Mouse (Mus musculus) colon, adult 2 months (tissue): ENCODE results near the gene Gabarap. TPM values are rescaled to one million over a fixed set of nuclear protein-coding genes. Genes with fewer than 3 reads are reported as not detected.

ENCODE experiments used
- polyA plus RNA-seq: library from polyadenylated mRNA; depleted of rRNA; stranded (reverse); fragments of >200 nt; gene quantifications from 2 replicates; pipeline ENCODE4 v1.2.3, GENCODE M21; 2012; rRNA removed

The Gabarap gene
- 207 and 284 TPM in 2 replicates for polyA plus RNA-seq

DNA sequence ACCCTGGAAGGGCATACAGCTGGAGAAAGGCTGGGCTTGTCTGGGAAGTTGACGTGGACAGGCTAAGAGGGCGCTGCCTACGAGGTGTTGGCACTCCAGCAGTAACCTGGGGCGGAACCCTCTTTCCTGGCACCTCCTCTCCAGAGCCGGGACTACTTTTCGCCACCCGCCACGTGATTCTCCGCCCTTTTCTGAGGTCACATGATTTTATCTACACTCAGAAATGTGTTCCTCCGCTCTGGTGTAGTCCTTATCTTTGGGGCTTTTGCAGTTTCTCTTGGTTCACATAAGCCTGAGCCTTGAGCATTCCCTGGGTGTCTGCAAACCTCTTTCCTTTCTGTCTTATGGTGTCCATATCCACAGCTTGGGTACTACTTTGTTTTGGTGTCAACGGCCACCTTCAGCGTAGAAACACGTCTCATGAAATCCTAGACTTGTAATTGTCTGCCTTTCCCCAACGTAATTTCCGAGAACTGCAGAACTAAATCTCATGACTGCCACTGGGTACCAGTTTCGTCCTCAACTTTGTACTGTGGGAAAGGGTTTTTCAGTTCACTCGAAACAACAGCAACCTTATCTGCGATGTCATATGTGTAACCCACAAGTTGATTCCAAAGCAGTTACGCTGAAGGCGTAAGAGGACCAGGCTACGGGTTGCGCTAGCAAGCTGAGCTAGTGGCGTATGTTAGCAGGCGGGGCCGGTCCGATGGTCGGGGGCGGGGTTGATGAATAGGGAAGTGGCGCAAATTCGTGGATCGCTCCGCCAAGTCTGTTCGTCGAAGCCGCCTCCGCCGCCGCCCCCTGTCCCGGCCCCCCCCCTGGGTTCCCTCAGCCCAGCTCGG lies at the start of gene Gabarap:
Gene Gabarap (plus strand): TSS at position 294 of the 842 bp plus-strand sequence.

GRCm38 (mm10) chr11:69948066-69948762 lies 42.7 kb upstream of the Gabarap start, which contains the start of gene Slc2a4:
TSS of gene Slc2a4 (minus strand) at chr11:69948188.

DNA sequence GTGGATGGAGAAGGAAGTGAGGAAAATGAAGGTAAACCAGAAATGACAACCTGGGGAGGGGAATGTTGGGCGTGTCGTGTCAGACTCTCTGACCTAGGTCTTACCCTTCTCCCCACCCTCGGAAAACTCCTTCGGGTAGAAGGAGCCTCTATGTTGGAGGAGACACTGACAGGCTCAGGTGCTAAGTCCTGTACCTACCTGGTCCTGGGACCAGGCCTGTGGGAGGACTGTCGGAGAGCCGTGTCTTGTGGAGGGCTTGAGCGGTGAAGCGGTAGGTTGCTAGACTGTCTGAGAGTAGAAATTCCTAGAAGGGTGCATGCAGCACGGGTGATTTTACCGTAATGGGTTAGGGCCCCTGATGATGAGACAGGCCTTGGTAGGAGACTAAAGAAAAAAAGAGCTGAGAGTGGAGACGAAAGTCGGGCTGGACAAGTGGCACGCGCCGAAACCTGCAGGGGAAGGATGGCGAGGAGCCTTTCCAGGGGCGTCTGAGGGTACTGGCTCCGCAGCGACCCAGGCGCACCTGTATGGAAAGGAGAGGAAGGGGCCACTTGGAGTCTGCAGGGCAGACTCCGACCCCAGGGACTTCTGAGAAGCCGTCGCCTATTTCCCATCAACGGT lies 26.2 kb upstream of the Gabarap start, which contains the start of gene Cldn7:
Gene Cldn7 (plus strand): TSS at position 130 of the 621 bp plus-strand sequence.

DNA sequence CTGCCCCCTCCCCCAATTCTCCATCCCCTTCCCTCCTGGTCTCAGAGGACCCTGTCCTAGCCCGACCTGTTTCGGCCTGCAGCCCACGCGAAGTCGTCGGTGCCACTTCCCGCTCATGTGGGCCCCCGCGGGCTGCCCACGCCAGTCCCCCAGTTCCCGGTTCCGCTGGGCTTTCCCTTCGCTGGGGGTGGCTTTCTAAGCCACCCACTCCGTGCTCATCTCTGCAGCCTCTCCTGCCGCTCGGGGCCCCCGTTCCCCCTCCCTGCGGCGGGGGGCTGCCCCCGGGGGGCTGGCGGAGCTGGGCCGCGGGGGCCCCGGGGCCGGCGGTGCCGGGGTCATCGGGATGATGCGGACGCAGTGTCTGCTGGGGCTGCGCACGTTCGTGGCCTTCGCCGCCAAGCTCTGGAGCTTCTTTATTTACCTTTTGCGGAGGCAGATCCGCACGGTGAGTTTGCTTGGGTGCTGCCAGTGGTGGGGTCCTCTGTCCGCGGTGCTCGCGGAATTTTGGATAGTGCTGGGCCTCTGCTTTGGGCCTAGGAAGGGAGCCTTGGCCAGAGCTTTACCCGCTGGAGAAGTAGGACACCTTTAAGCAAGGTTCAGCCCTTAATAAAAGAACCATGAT lies 9.7 kb upstream of the Gabarap start, which contains the start of gene Ctdnep1:
Gene Ctdnep1 (plus strand): TSS at position 16 of the 622 bp plus-strand sequence.

DNA sequence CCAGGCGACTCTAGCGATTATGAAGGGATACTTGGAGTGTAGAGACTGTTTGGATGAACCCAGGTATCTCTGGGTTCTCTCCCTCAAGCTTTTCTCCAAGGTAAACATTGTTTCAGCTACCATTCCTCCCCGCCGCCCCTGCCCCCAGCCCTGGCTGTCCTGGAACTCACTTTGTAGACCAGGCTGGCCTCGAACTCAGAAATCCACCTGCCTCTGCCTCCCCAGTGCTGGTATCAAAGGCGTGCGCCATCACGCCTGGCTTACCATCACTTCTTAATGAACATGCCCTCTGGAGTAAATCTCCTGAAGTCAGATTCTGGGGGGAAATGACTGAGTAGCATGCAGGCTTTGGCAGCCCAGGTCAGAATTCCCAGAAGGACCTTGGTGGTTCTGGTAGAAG lies 8.7 kb upstream of the Gabarap start, which contains the start of gene Elp5:
Gene Elp5 (minus strand): TSS at position 293 of the 400 bp plus-strand sequence.

DNA sequence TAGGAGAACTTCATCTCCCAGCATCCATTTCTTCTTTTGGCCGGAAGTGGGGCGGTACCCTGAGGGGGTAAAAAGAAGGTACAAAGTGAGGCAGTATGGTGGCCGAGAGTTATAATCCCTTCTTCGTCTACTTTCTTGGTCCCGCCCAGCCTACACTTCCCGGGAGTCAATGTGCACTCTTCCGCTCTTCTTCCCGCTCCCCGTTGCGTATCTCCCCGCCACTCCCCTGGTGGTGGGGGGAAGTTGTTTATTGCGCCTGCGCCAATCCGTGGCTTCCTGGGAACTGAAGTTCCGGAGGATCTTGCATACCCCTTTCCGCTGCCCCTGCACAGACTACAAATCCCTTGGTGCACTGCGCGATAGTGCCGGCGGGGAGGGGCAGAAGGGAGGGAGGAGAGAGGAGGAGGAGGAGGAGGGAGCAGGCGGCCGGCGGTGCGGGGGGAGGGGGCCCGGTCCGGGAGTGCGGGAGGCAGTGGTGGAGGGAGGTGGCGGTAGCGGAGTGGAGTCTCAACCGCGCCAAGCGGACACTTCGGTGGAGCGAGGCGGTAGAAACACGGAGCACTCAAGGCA lies 4.5 kb downstream of the Gabarap start, which contains the start of gene Phf23:
Gene Phf23 (plus strand): TSS at position 387 of the 570 bp plus-strand sequence.

DNA sequence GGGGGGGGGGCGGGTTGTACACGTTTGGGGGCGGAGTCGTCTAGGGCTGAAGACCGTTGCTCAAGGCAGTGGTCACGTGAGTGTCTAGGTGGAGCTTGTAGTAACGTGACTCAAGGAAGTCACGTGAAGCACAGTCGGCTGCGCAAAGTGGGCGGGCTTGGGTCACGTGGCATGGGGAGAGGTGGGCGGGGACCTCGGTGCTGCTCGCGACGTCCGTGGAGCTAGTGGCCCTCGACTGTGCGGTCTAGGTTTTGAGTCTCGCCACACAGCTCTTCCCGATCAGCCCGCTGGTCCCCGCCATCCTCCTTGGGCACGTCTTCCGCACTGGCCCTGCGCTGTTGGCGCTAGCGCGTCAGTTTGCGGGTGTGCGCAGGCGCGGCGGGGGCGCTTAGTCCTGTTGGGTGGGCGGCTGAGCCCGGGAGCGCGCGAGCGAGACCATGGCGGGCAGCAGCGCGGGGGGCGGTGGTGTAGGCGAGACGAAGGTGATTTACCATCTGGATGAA lies 9.5 kb downstream of the Gabarap start, which contains the start of gene Dvl2:
Gene Dvl2 (plus strand): TSS at position 200 of the 503 bp plus-strand sequence.

DNA sequence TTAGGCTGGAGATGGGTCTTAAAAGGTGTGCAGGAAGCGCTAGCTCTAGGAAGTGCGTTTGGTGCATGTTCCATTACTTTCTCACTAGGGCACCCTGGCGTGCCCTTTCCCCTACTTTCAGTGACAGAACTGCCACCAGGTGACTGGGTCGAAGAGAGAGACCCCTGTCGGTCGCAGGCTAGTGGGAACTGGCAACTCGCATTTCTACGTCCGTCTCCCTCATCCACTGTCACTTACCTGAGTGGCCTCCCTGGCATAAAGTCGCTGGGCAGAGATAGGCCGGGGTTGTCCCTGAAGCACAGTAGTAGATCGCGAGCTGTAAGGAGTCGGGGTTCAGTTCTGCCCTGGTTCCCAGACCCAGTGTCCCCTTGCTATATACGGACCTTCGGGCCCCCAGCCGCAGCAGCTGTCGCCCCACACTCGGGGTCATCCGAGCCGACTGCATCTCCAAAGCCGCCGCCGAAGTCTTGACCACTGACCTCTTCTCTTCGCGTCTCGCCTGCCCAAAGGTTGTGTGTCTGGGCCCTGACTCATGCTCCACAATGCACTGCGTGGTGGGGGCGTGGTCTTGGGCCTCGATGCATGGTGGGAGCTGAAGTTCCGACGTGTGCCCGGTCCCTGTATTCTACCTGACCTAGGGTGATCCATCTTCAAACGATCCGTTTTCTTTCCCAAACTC lies 24.1 kb downstream of the Gabarap start, which contains the start of gene Acadvl:
Gene Acadvl (minus strand): TSS at position 532 of the 679 bp plus-strand sequence.

GRCm38 (mm10) chr11:70016669-70017068 lies 25.7 kb downstream of the Gabarap start, which contains the start of gene Dlg4:
TSS of gene Dlg4 (plus strand) at chr11:70016942.

Other genes with a start within 250 kb of the Gabarap start
- 19.8 and 20.0 TPM in 2 replicates for gene Polr2a, start 232.5 kb upstream of the Gabarap start, polyA plus RNA-seq
- 0.33 TPM in 1 of 2 replicates, not detected in the other for gene Slc35g3, start 229.2 kb upstream of the Gabarap start, polyA plus RNA-seq
- gene Zbtb4, start 225.2 kb upstream of the Gabarap start, polyA plus RNA-seq = 37.2 and 40.3 TPM in 2 replicates
- 5.7 and 8.7 TPM in 2 replicates for gene Chrnb1, start 195.2 kb upstream of the Gabarap start, polyA plus RNA-seq
- gene Fgf11, start 189.3 kb upstream of the Gabarap start, polyA plus RNA-seq = 6.4 and 6.9 TPM in 2 replicates
- gene Tmem102, start 185.5 kb upstream of the Gabarap start, polyA plus RNA-seq = 45.7 and 55.0 TPM in 2 replicates
- not detected in 2 replicates for gene Gm39566, start 175.8 kb upstream of the Gabarap start, polyA plus RNA-seq
- gene Spem2, start 172.7 kb upstream of the Gabarap start, polyA plus RNA-seq = not detected in 2 replicates
- gene Spem1, start 169.0 kb upstream of the Gabarap start, polyA plus RNA-seq = 0.22 TPM in 1 of 2 replicates, not detected in the other
- gene Nlgn2, start 153.4 kb upstream of the Gabarap start, polyA plus RNA-seq = 19.8 and 19.9 TPM in 2 replicates
- gene Tmem256, start 152.6 kb upstream of the Gabarap start, polyA plus RNA-seq = 153 and 198 TPM in 2 replicates
- 55.2 and 58.3 TPM in 2 replicates for gene Plscr3, start 144.8 kb upstream of the Gabarap start, polyA plus RNA-seq
- 55.1 and 60.4 TPM in 2 replicates for gene Tnk1, start 132.4 kb upstream of the Gabarap start, polyA plus RNA-seq
- not detected in 2 replicates for gene Tmem95, start 113.1 kb upstream of the Gabarap start, polyA plus RNA-seq
- 4.0 and 4.9 TPM in 2 replicates for gene Kctd11, start 109.7 kb upstream of the Gabarap start, polyA plus RNA-seq
- 6.5 and 6.7 TPM in 2 replicates for gene Acap1, start 95.6 kb upstream of the Gabarap start, polyA plus RNA-seq
- 1.0 and 1.6 TPM in 2 replicates for gene 2810408A11Rik, start 90.2 kb upstream of the Gabarap start, polyA plus RNA-seq
- gene Neurl4, start 90.1 kb upstream of the Gabarap start, polyA plus RNA-seq = 43.3 and 44.8 TPM in 2 replicates
- gene Gps2, start 77.3 kb upstream of the Gabarap start, polyA plus RNA-seq = 75.4 and 99.4 TPM in 2 replicates
- 270 and 293 TPM in 2 replicates for gene Eif5a, start 69.2 kb upstream of the Gabarap start, polyA plus RNA-seq
- gene Ybx2, start 55.3 kb upstream of the Gabarap start, polyA plus RNA-seq = 121 and 125 TPM in 2 replicates
- gene Slc2a4, start 43.0 kb upstream of the Gabarap start, polyA plus RNA-seq = 33.6 and 50.8 TPM in 2 replicates
- 779 and 796 TPM in 2 replicates for gene Cldn7, start 26.4 kb upstream of the Gabarap start, polyA plus RNA-seq
- 100 and 117 TPM in 2 replicates for gene Ctdnep1, start 10.0 kb upstream of the Gabarap start, polyA plus RNA-seq
- gene Elp5, start 8.6 kb upstream of the Gabarap start, polyA plus RNA-seq = 38.7 and 48.9 TPM in 2 replicates
- gene Phf23, start 4.6 kb downstream of the Gabarap start, polyA plus RNA-seq = 12.3 and 13.5 TPM in 2 replicates
- gene Dvl2, start 9.5 kb downstream of the Gabarap start, polyA plus RNA-seq = 12.1 TPM in 2 replicates
- gene Acadvl, start 24.3 kb downstream of the Gabarap start, polyA plus RNA-seq = 106 and 112 TPM in 2 replicates
- 12.2 and 16.0 TPM in 2 replicates for gene Dlg4, start 25.8 kb downstream of the Gabarap start, polyA plus RNA-seq
- gene Asgr1, start 62.9 kb downstream of the Gabarap start, polyA plus RNA-seq = 0.22 and 0.60 TPM in 2 replicates
- 0.52 TPM in 2 replicates for gene Asgr2, start 101.5 kb downstream of the Gabarap start, polyA plus RNA-seq
- gene Mgl2, start 139.2 kb downstream of the Gabarap start, polyA plus RNA-seq = 2.6 and 4.0 TPM in 2 replicates
- 1.3 and 3.6 TPM in 2 replicates for gene Clec10a, start 165.1 kb downstream of the Gabarap start, polyA plus RNA-seq
- 19.0 and 22.8 TPM in 2 replicates for gene Slc16a11, start 221.6 kb downstream of the Gabarap start, polyA plus RNA-seq
- gene Slc16a13, start 229.9 kb downstream of the Gabarap start, polyA plus RNA-seq = 7.2 and 11.0 TPM in 2 replicates
- gene Bcl6b, start 238.7 kb downstream of the Gabarap start, polyA plus RNA-seq = 2.0 and 2.7 TPM in 2 replicates
- gene 0610010K14Rik, start 246.8 kb downstream of the Gabarap start, polyA plus RNA-seq = 45.7 and 58.9 TPM in 2 replicates
- gene Gm21988, start 248.7 kb downstream of the Gabarap start, polyA plus RNA-seq = 5.9 and 6.5 TPM in 2 replicates
- gene Rnasek, start 248.7 kb downstream of the Gabarap start, polyA plus RNA-seq = 146 and 189 TPM in 2 replicates